Mouse (Mus musculus) ES-E14 (cell line): ENCODE measurements around the gene Gm13871. TPM values are rescaled to one million over a fixed set of nuclear protein-coding genes. Genes with fewer than 3 reads are reported as not detected.
"Not testable (repeated sequence)": the region's sequence is repeated elsewhere in the genome, so short reads cannot be mapped to it uniquely, and the experiment has no call there.

Experiments used
- DNase-seq: peaks from one replicate; pipeline ENCODE4 v3.0.0-alpha.2; 2013; ENCODE audit warnings: low read depth, low spot score
- H3K27ac ChIP-seq: 2 replicates; pipeline ENCODE4 v1.5.1; 2012; ENCODE audit warnings: low read depth, mild to moderate bottlenecking, low read length, moderate library complexity, mixed read lengths; ENCODE audit not compliant: poor library complexity, insufficient read depth, severe bottlenecking
- H3K36me3 ChIP-seq: 2 replicates; pipeline ENCODE4 v1.6.1; 2012; ENCODE audit warnings: mild to moderate bottlenecking, low read length, moderate library complexity, mixed read lengths; ENCODE audit not compliant: control insufficient read depth, poor library complexity, insufficient read depth, severe bottlenecking
- H3K4me1 ChIP-seq, 2 experiments: fragments of 150-350 bp in 1 of 2; sonication (generic) in 1 of 2; 2 replicates each; pipeline ENCODE4 v1.6.1; 2012; ENCODE audit warnings: low read length in 2 of 2, mild to moderate bottlenecking in 1 of 2, mixed read lengths in 1 of 2; ENCODE audit not compliant: control insufficient read depth in 2 of 2, insufficient read depth in 2 of 2, poor library complexity in 1 of 2
- H3K4me3 ChIP-seq, 2 experiments: fragments of 150-350 bp in 1 of 2; sonication (generic) in 1 of 2; 2 replicates each; pipeline ENCODE4 v1.5.1; 2012; ENCODE audit warnings: low read length in 2 of 2, low read depth in 1 of 2, mild to moderate bottlenecking in 1 of 2, mixed read lengths in 1 of 2; ENCODE audit not compliant: insufficient read depth in 1 of 2, poor library complexity in 1 of 2, severe bottlenecking in 1 of 2
- H3K9ac ChIP-seq: 2 replicates; pipeline ENCODE4 v1.6.1; 2012; ENCODE audit warnings: low read depth, mild to moderate bottlenecking, low read length, mixed read lengths; ENCODE audit not compliant: poor library complexity, insufficient read depth, severe bottlenecking
- H3K9me3 ChIP-seq: fragments of 150-350 bp; sonication (generic); 2 replicates; pipeline ENCODE4 v1.6.1; 2012; ENCODE audit warnings: low read depth, mild to moderate bottlenecking, low read length; ENCODE audit not compliant: control insufficient read depth, insufficient read depth
- CHD2 ChIP-seq: IDR thresholded peaks from 2 replicates; pipeline ENCODE4 v1.6.1; 2014; ENCODE audit warnings: mild to moderate bottlenecking, low read depth, low read length, inconsistent platforms
- HCFC1 ChIP-seq: IDR thresholded peaks from 2 replicates; pipeline ENCODE4 v1.6.1; 2012; ENCODE audit warnings: low read length, inconsistent platforms, borderline replicate concordance; ENCODE audit not compliant: insufficient read depth
- MAFK ChIP-seq: IDR thresholded peaks from 2 replicates; pipeline ENCODE4 v1.6.1; 2014; ENCODE audit warnings: mild to moderate bottlenecking, low read depth, low read length, inconsistent platforms; ENCODE audit not compliant: insufficient read depth
- ZC3H11A ChIP-seq: IDR thresholded peaks from 2 replicates; pipeline ENCODE4 v1.6.1; 2012; ENCODE audit warnings: low read depth, mild to moderate bottlenecking, inconsistent platforms, low read length, borderline replicate concordance
- ZNF384 ChIP-seq: IDR thresholded peaks from 2 replicates; pipeline ENCODE4 v1.6.1; 2012; ENCODE audit warnings: low read depth, low read length, inconsistent platforms
- in situ Hi-C, 2 experiments: fragments of 600-800 bp; cut with MboI; formaldehyde crosslinking; loops; one replicate each; pipeline ENCODE4 v1.15.1; 2025; ENCODE audit warnings: low sequenced_read_pairs in 2 of 2, inconsistent platforms in 1 of 2; ENCODE audit not compliant: unreplicated experiment in 2 of 2
- total RNA-seq: library from RNA; depleted of rRNA; stranded (reverse); fragments of 300-350 nt; gene quantifications from 2 replicates; pipeline ENCODE4 v1.2.3, GENCODE M21; 2012; rRNA removed

The Gm13871 gene
- total RNA-seq: 0.22 TPM in 1 of 2 replicates, not detected in the other

DNA sequence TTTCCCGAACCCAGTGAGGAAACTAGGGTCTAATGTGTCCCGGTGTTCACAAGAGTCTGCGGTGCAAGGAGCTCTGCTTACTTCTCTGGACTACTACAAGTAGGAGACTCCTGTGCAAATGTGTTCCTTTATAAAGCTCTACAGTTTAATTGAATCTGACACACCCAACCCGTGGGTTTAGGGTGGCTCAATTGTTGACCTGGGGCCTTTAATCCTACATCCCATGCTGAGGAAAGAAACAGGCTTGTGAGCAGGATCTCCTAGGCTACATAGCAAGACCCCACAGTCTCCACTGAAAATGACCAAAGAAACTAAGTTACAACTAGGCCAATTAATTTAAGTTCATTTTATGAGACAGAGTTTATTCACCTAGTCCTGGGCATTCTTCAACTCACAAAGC is at the start of gene Gm13871:
TSS of gene Gm13871 (minus strand) at position 101 of the 400 bp plus-strand sequence.
- H3K36me3 ChIP-seq, H3K27ac ChIP-seq, H3K9me3 ChIP-seq, H3K9ac ChIP-seq, in situ Hi-C loops, H3K4me3 ChIP-seq, DNase-seq, H3K4me1 ChIP-seq: not testable (repeated sequence)

DNA sequence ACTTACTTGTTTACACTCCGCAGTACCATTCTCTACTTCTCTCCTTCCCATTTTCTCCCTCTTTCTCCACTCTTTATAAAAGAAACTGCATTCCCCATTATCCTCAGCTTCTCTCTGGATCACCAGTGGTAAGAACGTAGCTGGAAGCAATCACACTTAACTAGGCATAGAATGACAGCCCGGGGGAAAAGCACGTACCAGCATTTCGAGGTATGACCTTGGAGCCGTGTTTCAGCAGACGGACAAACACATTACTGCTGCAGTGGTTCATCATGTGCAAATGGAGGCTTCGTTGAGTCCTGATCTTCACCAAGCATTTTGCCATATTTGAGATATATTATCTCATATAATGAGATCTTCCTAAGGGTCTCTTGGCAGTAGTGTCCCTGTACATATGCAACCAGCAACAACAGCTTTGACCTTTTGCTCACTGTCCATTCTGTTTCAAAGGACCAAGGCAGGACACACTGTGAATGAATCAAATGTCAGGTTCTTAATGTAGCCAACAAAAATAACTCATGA is 44.7 kb upstream of the Gm13871 start, which contains the start of gene 2310002L09Rik:
TSS of gene 2310002L09Rik (minus strand) at position 472 of the 522 bp plus-strand sequence.
- H3K36me3 ChIP-seq: no peaks in the 10 kb centered on the region
- no peak for TF ChIP-seq MAFK
- TF ChIP-seq CHD2: no peak
- TF ChIP-seq ZC3H11A: no peak
- TF ChIP-seq HCFC1: no peak
- TF ChIP-seq ZNF384: no peak
- H3K4me1 ChIP-seq: no peaks in the 10 kb centered on the region
- H3K4me3 ChIP-seq: no peak within 1 kb of the TSS
- no peaks in the 10 kb centered on the region for H3K9me3 ChIP-seq
- H3K27ac ChIP-seq: no peak within 1 kb of the TSS
- in situ Hi-C loops: no loop called here
- no peak for DNase-seq
- H3K9ac ChIP-seq: no peak within 1 kb of the TSS

- H3K9ac ChIP-seq, DNase-seq, H3K9me3 ChIP-seq, H3K36me3 ChIP-seq, H3K4me3 ChIP-seq, H3K4me1 ChIP-seq, H3K27ac ChIP-seq, in situ Hi-C loops: not testable (repeated sequence)
These were observed 14.9 kb upstream of the Gm13871 start, which contains the start of gene Gm11756 for GRCm38 (mm10) chr4:73920660-73921059. Gene Gm11756, minus strand, starts transcription at chr4:73920760.

DNA sequence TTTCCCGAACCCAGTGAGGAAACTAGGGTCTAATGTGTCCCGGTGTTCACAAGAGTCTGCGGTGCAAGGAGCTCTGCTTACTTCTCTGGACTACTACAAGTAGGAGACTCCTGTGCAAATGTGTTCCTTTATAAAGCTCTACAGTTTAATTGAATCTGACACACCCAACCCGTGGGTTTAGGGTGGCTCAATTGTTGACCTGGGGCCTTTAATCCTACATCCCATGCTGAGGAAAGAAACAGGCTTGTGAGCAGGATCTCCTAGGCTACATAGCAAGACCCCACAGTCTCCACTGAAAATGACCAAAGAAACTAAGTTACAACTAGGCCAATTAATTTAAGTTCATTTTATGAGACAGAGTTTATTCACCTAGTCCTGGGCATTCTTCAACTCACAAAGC is 14.7 kb downstream of the Gm13871 start, which contains the start of gene Gm11757:
TSS of gene Gm11757 (minus strand) at position 101 of the 400 bp plus-strand sequence.
- in situ Hi-C loops: not testable (repeated sequence)

DNA sequence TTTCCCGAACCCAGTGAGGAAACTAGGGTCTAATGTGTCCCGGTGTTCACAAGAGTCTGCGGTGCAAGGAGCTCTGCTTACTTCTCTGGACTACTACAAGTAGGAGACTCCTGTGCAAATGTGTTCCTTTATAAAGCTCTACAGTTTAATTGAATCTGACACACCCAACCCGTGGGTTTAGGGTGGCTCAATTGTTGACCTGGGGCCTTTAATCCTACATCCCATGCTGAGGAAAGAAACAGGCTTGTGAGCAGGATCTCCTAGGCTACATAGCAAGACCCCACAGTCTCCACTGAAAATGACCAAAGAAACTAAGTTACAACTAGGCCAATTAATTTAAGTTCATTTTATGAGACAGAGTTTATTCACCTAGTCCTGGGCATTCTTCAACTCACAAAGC is 29.6 kb downstream of the Gm13871 start, which contains the start of gene Gm11758:
TSS of gene Gm11758 (minus strand) at position 101 of the 400 bp plus-strand sequence.
- H3K9ac ChIP-seq, H3K4me1 ChIP-seq, H3K27ac ChIP-seq, in situ Hi-C loops, H3K9me3 ChIP-seq, H3K36me3 ChIP-seq, H3K4me3 ChIP-seq, DNase-seq: not testable (repeated sequence)

More for the DNA sequence above, 14.7 kb downstream of the Gm13871 start, which contains the start of gene Gm11757:
- DNase-seq, H3K27ac ChIP-seq, H3K9ac ChIP-seq, H3K36me3 ChIP-seq, H3K4me3 ChIP-seq, H3K4me1 ChIP-seq, H3K9me3 ChIP-seq: not testable (repeated sequence)

Other genes with a start within 250 kb of the Gm13871 start
- 2.2 and 5.4 TPM in 2 replicates for gene Gm11239, start 237.6 kb downstream of the Gm13871 start, total RNA-seq
- gene Gm428, start 222.4 kb downstream of the Gm13871 start, total RNA-seq: 3.1 and 5.9 TPM in 2 replicates
- 0.54 and 1.1 TPM in 2 replicates for gene Rasef, start 115.0 kb downstream of the Gm13871 start, total RNA-seq
- gene Gm11758, start 29.7 kb downstream of the Gm13871 start, total RNA-seq: not detected in 2 replicates
- gene Gm11757, start 14.8 kb downstream of the Gm13871 start, total RNA-seq: not detected in 2 replicates
- gene Gm11756, start 14.8 kb upstream of the Gm13871 start, total RNA-seq: 0.37 and 1.6 TPM in 2 replicates
- not detected in 2 replicates for gene 2310002L09Rik, start 44.9 kb upstream of the Gm13871 start, total RNA-seq
- 0.05 and 0.09 TPM in 2 replicates for gene Frmd3, start 107.5 kb upstream of the Gm13871 start, total RNA-seq